Mouse (Mus musculus) embryonic fibroblast, embryonic 13.5 days (primary cell): ENCODE measurements around the gene Mapkbp1. TPM values are rescaled to one million over a fixed set of nuclear protein-coding genes. Genes with fewer than 3 reads are reported as not detected.

ENCODE experiments used
- H3K27ac ChIP-seq: 2 replicates; pipeline ENCODE4 v1.5.1; 2012; ENCODE audit warnings: low read length, control low read depth, inconsistent platforms; ENCODE audit not compliant: insufficient read depth
- H3K4me1 ChIP-seq: 2 replicates; pipeline ENCODE4 v1.6.1; 2011; ENCODE audit warnings: low read length; ENCODE audit not compliant: control insufficient read depth, insufficient read depth
- H3K4me3 ChIP-seq: 2 replicates; pipeline ENCODE4 v1.5.1; 2011; ENCODE audit warnings: mild to moderate bottlenecking, control low read depth, low read length; ENCODE audit not compliant: insufficient read depth
- CTCF ChIP-seq: IDR thresholded peaks from 2 replicates; pipeline ENCODE4 v1.5.1; 2011; ENCODE audit warnings: mild to moderate bottlenecking, control low read depth, low read length, moderate library complexity, borderline replicate concordance; ENCODE audit not compliant: insufficient read depth
- POLR2A ChIP-seq: IDR thresholded peaks from 2 replicates; pipeline ENCODE4 v1.6.1; 2011; ENCODE audit warnings: low read depth, mild to moderate bottlenecking, control low read depth, low read length, moderate library complexity
- polyA plus RNA-seq: library from polyadenylated mRNA; stranded (reverse); fragments of >200 nt; gene quantifications from 2 replicates; pipeline ENCODE4 v1.2.4, GENCODE M21; 2011; ENCODE audit warnings: low read depth; ENCODE audit not compliant: missing spikeins, insufficient read length

Mapkbp1 gene
- polyA plus RNA-seq, 1 experiment: 14.6 TPM

- Histone ChIP-seq H3K27ac (no peak overlapping the region), H3K4me1 (no peaks in the 10 kb centered on the region), H3K4me3 (no peak overlapping the region)
- TF ChIP-seq POLR2A (no peak), CTCF (peak; percentile 59; the same call in 1 of the 2 replicates)
Measured at GRCm38 (mm10) chr2:120068555-120069465, 96.3 kb downstream of the Mapkbp1 start.

GRCm38 (mm10) chr2:120069466-120069990, 97.0 kb downstream of the Mapkbp1 start:
- Histone ChIP-seq H3K4me1 (no peaks in the 10 kb centered on the region), H3K27ac (no peak overlapping the region), H3K4me3 (no peak overlapping the region)
- TF ChIP-seq POLR2A (no peak), CTCF (no peak)

DNA sequence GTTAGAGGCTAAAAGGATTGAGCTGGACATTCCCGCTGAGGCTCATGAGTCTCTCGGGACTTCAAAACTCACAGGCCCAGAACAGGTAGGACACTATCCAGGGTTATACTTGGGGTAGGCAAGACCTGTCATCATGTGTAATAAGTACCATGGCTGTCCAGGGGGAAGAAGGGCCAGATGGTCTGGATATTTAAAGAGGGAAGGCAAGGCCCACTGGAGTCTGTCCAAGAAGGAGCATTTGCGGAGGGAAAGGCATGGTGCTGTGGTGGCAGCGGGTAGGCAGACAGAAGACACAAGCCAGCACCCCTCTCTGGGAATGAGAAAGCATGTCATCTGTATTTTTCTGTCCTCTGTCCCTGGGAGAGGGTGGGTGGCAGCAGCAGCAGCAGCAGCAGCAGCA, 101.6 kb downstream of the Mapkbp1 start:
- TF ChIP-seq CTCF (no peak), POLR2A (no peak)
- no peaks in the 10 kb centered on the region for H3K4me1 ChIP-seq

GRCm38 (mm10) chr2:120076076-120076705, 103.7 kb downstream of the Mapkbp1 start:
- Histone ChIP-seq H3K4me3 (peak overlapping the region; percentile 21), H3K4me1 (no peaks in the 10 kb centered on the region), H3K27ac (no peak overlapping the region)
- TF ChIP-seq CTCF: 0 out of 2 replicates have a peak, but pooled peaks have one; percentile 32
- no peak for TF ChIP-seq POLR2A

More for the DNA sequence above, 101.6 kb downstream of the Mapkbp1 start:
- Histone ChIP-seq H3K27ac (no peak overlapping the region), H3K4me3 (no peak overlapping the region)

Other genes with a start within 250 kb of the Mapkbp1 start
- not detected in 2 replicates for gene Itpka, start 230.4 kb upstream of the Mapkbp1 start, polyA plus RNA-seq
- gene Ltk, start 212.3 kb upstream of the Mapkbp1 start, polyA plus RNA-seq: not detected in 2 replicates
- gene Rpap1, start 185.2 kb upstream of the Mapkbp1 start, polyA plus RNA-seq: 12.2 and 13.0 TPM in 2 replicates
- 17.8 and 19.9 TPM in 2 replicates for gene Tyro3, start 175.0 kb upstream of the Mapkbp1 start, polyA plus RNA-seq
- 55.7 and 69.2 TPM in 2 replicates for gene Mga, start 75.5 kb upstream of the Mapkbp1 start, polyA plus RNA-seq
- 4.4 and 6.3 TPM in 2 replicates for gene Jmjd7, start 54.8 kb downstream of the Mapkbp1 start, polyA plus RNA-seq
- 0.53 and 3.4 TPM in 2 replicates for gene Gm28042, start 54.8 kb downstream of the Mapkbp1 start, polyA plus RNA-seq
- gene Pla2g4b, start 60.7 kb downstream of the Mapkbp1 start, polyA plus RNA-seq: 1.9 and 3.7 TPM in 2 replicates
- 19.5 and 22.9 TPM in 2 replicates for gene Ehd4, start 181.9 kb downstream of the Mapkbp1 start, polyA plus RNA-seq